Mouse (Mus musculus) stomach, postnatal 0 days (tissue): ENCODE data around the gene Galnt15.

Source experiments
- CTCF ChIP-seq: IDR thresholded peaks from 2 replicates; pipeline ENCODE4 v1.5.1; 2016; ENCODE audit warnings: antibody characterized with exemption, low read depth, mild to moderate bottlenecking, moderate library complexity
- EP300 ChIP-seq: optimal IDR thresholded peaks from 2 replicates; pipeline ENCODE3; 2016; ENCODE audit warnings: antibody characterized with exemption

DNA sequence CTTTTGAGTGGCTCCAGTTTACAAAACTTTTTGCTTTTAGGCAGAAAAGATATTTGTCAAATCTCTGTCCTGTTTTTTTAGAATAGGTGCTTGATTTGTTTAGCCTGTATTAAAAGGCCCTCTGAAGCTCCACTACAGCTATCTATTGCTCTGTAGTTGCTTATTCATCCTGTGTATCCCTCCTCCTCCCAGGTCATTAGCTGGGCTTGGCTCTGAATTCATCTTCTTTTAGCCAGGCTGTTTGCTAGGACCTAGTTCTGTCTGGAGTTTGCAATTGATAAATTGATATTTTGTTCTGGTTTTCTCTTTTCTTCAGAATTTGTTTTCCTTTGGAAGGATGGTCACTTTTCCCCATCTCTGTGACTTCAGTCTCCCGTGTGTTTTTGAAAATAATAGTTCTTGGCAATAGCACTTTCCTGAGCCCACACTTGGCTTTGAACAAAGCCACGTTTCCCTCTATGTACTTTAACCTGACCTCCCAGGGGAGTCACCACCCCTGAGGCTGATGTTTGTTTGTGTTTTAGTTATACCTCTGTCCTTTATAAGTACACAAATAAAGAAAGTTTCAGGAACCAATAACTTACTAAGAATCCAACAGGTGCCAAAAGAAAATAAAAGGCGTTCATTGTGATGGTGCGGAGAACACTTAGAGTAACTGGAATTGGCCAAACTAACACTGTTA lies 21.0 kb upstream of the Galnt15 start:
- TF ChIP-seq CTCF (no peak), EP300 (no peak)
